Mouse (Mus musculus): ENCODE measurements around the gene Gm26992. TPM values are rescaled to one million over a fixed set of nuclear protein-coding genes. Genes with fewer than 3 reads are reported as not detected.

The Gm26992 gene
- polyA plus RNA-seq (2012; fragmentation: generic; extraction: Trizol) = not detected

- no peaks in the 10 kb centered on the region for H3K36me3 ChIP-seq (ENCODE audit: control insufficient read depth, insufficient read depth)
- no peak within 1 kb of the TSS for H3K4me3 ChIP-seq
- H3K27me3 ChIP-seq (ENCODE audit: control insufficient read depth, insufficient read depth, insufficient read length) = no peaks in the 10 kb centered on the region
- TF ChIP-seq CEBPB (IDR thresholded peaks at IDR 0.05; ENCODE audit: insufficient read depth, poor library complexity, severe bottlenecking) (no peak), MYOD1 (IDR thresholded peaks at IDR 0.05; ENCODE audit: control insufficient read depth in 1 of 3, insufficient read length in 2 of 3, low read depth in 2 of 3) (no peak), REST (IDR thresholded peaks at IDR 0.05; ENCODE audit: insufficient read depth, insufficient read length) (no peak), TCF12 (IDR thresholded peaks at IDR 0.05; ENCODE audit: insufficient read depth, poor library complexity, severe bottlenecking) (no peak), MAX (IDR thresholded peaks at IDR 0.05; ENCODE audit: low read depth) (no peak), E2F4 (IDR thresholded peaks at IDR 0.05; ENCODE audit: insufficient read depth) (no peak)
- no peak within 1 kb of the TSS for H3K4me2 ChIP-seq (ENCODE audit: low read depth)
- H3ac ChIP-seq (ENCODE audit: control insufficient read depth, insufficient read length) = no peak within 1 kb of the TSS
- no peaks in the 10 kb centered on the region for H3K79me2 ChIP-seq (ENCODE audit: control insufficient read depth, insufficient read depth)
Observed at GRCm38 (mm10) chrX:103421710-103422109, at the start of gene Gm26992. Gene Gm26992, plus strand, starts transcription at chrX:103422010.

GRCm38 (mm10) chrX:103374250-103374649 is 47.6 kb upstream of the Gm26992 start:
- Histone ChIP-seq H3K36me3 (ENCODE audit: control insufficient read depth, insufficient read depth) (no peaks in the 10 kb centered on the region), H3K27me3 (ENCODE audit: control insufficient read depth, insufficient read depth, insufficient read length) (no peaks in the 10 kb centered on the region), H3K79me2 (ENCODE audit: control insufficient read depth, insufficient read depth) (no peaks in the 10 kb centered on the region), H3K4me2 (ENCODE audit: low read depth) (no peak overlapping the region), H3K4me3 (no peak overlapping the region), H3ac (ENCODE audit: control insufficient read depth, insufficient read length) (no peak overlapping the region)
- no peak for TF ChIP-seq MAX (IDR thresholded peaks at IDR 0.05; ENCODE audit: low read depth)
- no peak for TF ChIP-seq POLR2AphosphoS2 (IDR thresholded peaks at IDR 0.05; ENCODE audit: insufficient read length, low read depth)
- no peak for TF ChIP-seq TCF3 (IDR thresholded peaks at IDR 0.05; ENCODE audit: insufficient read length, low read depth)
- no peak for TF ChIP-seq CEBPB (IDR thresholded peaks at IDR 0.05; ENCODE audit: insufficient read depth, poor library complexity, severe bottlenecking)
- no peak for TF ChIP-seq USF1 (IDR thresholded peaks at IDR 0.05; ENCODE audit: low read depth)
- TF ChIP-seq SRF (IDR thresholded peaks at IDR 0.05; ENCODE audit: control insufficient read depth, insufficient read length, low read depth) = no peak
- TF ChIP-seq REST (IDR thresholded peaks at IDR 0.05; ENCODE audit: insufficient read depth, insufficient read length) = no peak
- TF ChIP-seq E2F4 (IDR thresholded peaks at IDR 0.05; ENCODE audit: insufficient read depth) = no peak
- no peak for TF ChIP-seq MYOD1 (IDR thresholded peaks at IDR 0.05; ENCODE audit: control insufficient read depth in 1 of 3, insufficient read length in 2 of 3, low read depth in 2 of 3)
- TF ChIP-seq TCF12 (IDR thresholded peaks at IDR 0.05; ENCODE audit: insufficient read depth, poor library complexity, severe bottlenecking) = no peak
- no peak for TF ChIP-seq MYOG (IDR thresholded peaks at IDR 0.05; ENCODE audit: control insufficient read depth in 1 of 3, insufficient read depth in 1 of 3, insufficient read length in 2 of 3, low read depth in 2 of 3)
- no peak for TF ChIP-seq POLR2A (IDR thresholded peaks at IDR 0.05; ENCODE audit: insufficient read length, low read depth)

- no peak overlapping the region for H3K4me3 ChIP-seq
- H3K36me3 ChIP-seq (ENCODE audit: control insufficient read depth, insufficient read depth) = no peaks in the 10 kb centered on the region
- TF ChIP-seq CEBPB (IDR thresholded peaks at IDR 0.05; ENCODE audit: insufficient read depth, poor library complexity, severe bottlenecking) = no peak
- no peak for TF ChIP-seq REST (IDR thresholded peaks at IDR 0.05; ENCODE audit: insufficient read depth, insufficient read length)
- TF ChIP-seq POLR2A (IDR thresholded peaks at IDR 0.05; ENCODE audit: insufficient read length, low read depth) = no peak
- TF ChIP-seq TCF3 (IDR thresholded peaks at IDR 0.05; ENCODE audit: insufficient read length, low read depth) = no peak
- no peak for TF ChIP-seq SRF (IDR thresholded peaks at IDR 0.05; ENCODE audit: control insufficient read depth, insufficient read length, low read depth)
- TF ChIP-seq POLR2AphosphoS2 (IDR thresholded peaks at IDR 0.05; ENCODE audit: insufficient read length, low read depth) = no peak
- TF ChIP-seq MYOD1 (IDR thresholded peaks at IDR 0.05; ENCODE audit: control insufficient read depth in 1 of 3, insufficient read length in 2 of 3, low read depth in 2 of 3) = no peak
- TF ChIP-seq USF1 (IDR thresholded peaks at IDR 0.05; ENCODE audit: low read depth) = no peak
- no peak for TF ChIP-seq TCF12 (IDR thresholded peaks at IDR 0.05; ENCODE audit: insufficient read depth, poor library complexity, severe bottlenecking)
- no peak for TF ChIP-seq MAX (IDR thresholded peaks at IDR 0.05; ENCODE audit: low read depth)
- no peak for TF ChIP-seq E2F4 (IDR thresholded peaks at IDR 0.05; ENCODE audit: insufficient read depth)
- TF ChIP-seq MYOG (IDR thresholded peaks at IDR 0.05; ENCODE audit: control insufficient read depth in 1 of 3, insufficient read depth in 1 of 3, insufficient read length in 2 of 3, low read depth in 2 of 3) = no peak
- no peaks in the 10 kb centered on the region for H3K27me3 ChIP-seq (ENCODE audit: control insufficient read depth, insufficient read depth, insufficient read length)
- H3K4me2 ChIP-seq (ENCODE audit: low read depth) = no peak overlapping the region
- no peaks in the 10 kb centered on the region for H3K79me2 ChIP-seq (ENCODE audit: control insufficient read depth, insufficient read depth)
- H3ac ChIP-seq (ENCODE audit: control insufficient read depth, insufficient read length) = no peak overlapping the region
Observed at GRCm38 (mm10) chrX:103384528-103384927, 37.3 kb upstream of the Gm26992 start.

GRCm38 (mm10) chrX:103388131-103388530 is 33.7 kb upstream of the Gm26992 start:
- TF ChIP-seq TCF3 (IDR thresholded peaks at IDR 0.05; ENCODE audit: insufficient read length, low read depth) = no peak
- TF ChIP-seq REST (IDR thresholded peaks at IDR 0.05; ENCODE audit: insufficient read depth, insufficient read length) = no peak
- TF ChIP-seq E2F4 (IDR thresholded peaks at IDR 0.05; ENCODE audit: insufficient read depth) = no peak
- TF ChIP-seq SRF (IDR thresholded peaks at IDR 0.05; ENCODE audit: control insufficient read depth, insufficient read length, low read depth) = no peak
- no peak for TF ChIP-seq USF1 (IDR thresholded peaks at IDR 0.05; ENCODE audit: low read depth)
- no peak for TF ChIP-seq POLR2AphosphoS2 (IDR thresholded peaks at IDR 0.05; ENCODE audit: insufficient read length, low read depth)
- TF ChIP-seq TCF12 (IDR thresholded peaks at IDR 0.05; ENCODE audit: insufficient read depth, poor library complexity, severe bottlenecking) = no peak
- TF ChIP-seq POLR2A (IDR thresholded peaks at IDR 0.05; ENCODE audit: insufficient read length, low read depth) = no peak
- no peak for TF ChIP-seq MYOG (IDR thresholded peaks at IDR 0.05; ENCODE audit: control insufficient read depth in 1 of 3, insufficient read depth in 1 of 3, insufficient read length in 2 of 3, low read depth in 2 of 3)
- no peak for TF ChIP-seq MAX (IDR thresholded peaks at IDR 0.05; ENCODE audit: low read depth)
- TF ChIP-seq MYOD1 (IDR thresholded peaks at IDR 0.05; ENCODE audit: control insufficient read depth in 1 of 3, insufficient read length in 2 of 3, low read depth in 2 of 3) = no peak
- no peak for TF ChIP-seq CEBPB (IDR thresholded peaks at IDR 0.05; ENCODE audit: insufficient read depth, poor library complexity, severe bottlenecking)
- H3ac ChIP-seq (ENCODE audit: control insufficient read depth, insufficient read length) = no peak overlapping the region
- H3K79me2 ChIP-seq (ENCODE audit: control insufficient read depth, insufficient read depth) = no peaks in the 10 kb centered on the region
- H3K27me3 ChIP-seq (ENCODE audit: control insufficient read depth, insufficient read depth, insufficient read length) = no peaks in the 10 kb centered on the region
- H3K36me3 ChIP-seq (ENCODE audit: control insufficient read depth, insufficient read depth) = no peaks in the 10 kb centered on the region
- H3K4me2 ChIP-seq (ENCODE audit: low read depth) = no peak overlapping the region
- no peak overlapping the region for H3K4me3 ChIP-seq
